Mouse (Mus musculus) embryonic facial prominence, embryonic 15.5 days (tissue): ENCODE measurements around the gene Spaca3. TPM values are rescaled to one million over a fixed set of nuclear protein-coding genes. Genes with fewer than 3 reads are reported as not detected.

Experiments
- ATAC-seq: fragments of 200-750 bp; cut with Nextera tagmentation; 2 replicates; pipeline ENCODE4 v1.8.0; 2017; ENCODE audit warnings: low read depth, moderate TSS enrichment; ENCODE audit not compliant: insufficient number of reproducible peaks, low FRiP score, low TSS enrichment
- H3K27ac ChIP-seq: fragments of 300-500 bp; sonication (generic); replicated peaks from 2 replicates; pipeline ENCODE4 v1.5.1; 2015; ENCODE audit warnings: mild to moderate bottlenecking, inconsistent platforms
- H3K27me3 ChIP-seq: fragments of 300-500 bp; sonication (generic); 2 replicates; pipeline ENCODE4 v1.6.1; 2015; ENCODE audit warnings: inconsistent platforms
- H3K36me3 ChIP-seq: fragments of 300-500 bp; sonication (generic); 2 replicates; pipeline ENCODE4 v1.6.1; 2015; ENCODE audit warnings: mild to moderate bottlenecking, inconsistent platforms
- H3K4me1 ChIP-seq: fragments of 300-500 bp; sonication (generic); 2 replicates; pipeline ENCODE4 v1.6.1; 2015; ENCODE audit warnings: inconsistent platforms
- H3K4me2 ChIP-seq: fragments of 300-500 bp; sonication (generic); replicated peaks from 2 replicates; pipeline ENCODE4 v1.6.1; 2015; ENCODE audit warnings: mild to moderate bottlenecking, inconsistent platforms
- H3K4me3 ChIP-seq: fragments of 300-500 bp; sonication (generic); replicated peaks from 2 replicates; pipeline ENCODE4 v1.5.1; 2015; ENCODE audit warnings: mild to moderate bottlenecking, inconsistent platforms
- H3K9ac ChIP-seq: fragments of 300-500 bp; sonication (generic); 2 replicates; pipeline ENCODE4 v1.6.1; 2015; ENCODE audit warnings: inconsistent platforms
- H3K9me3 ChIP-seq: fragments of 300-500 bp; sonication (generic); replicated peaks from 2 replicates; pipeline ENCODE4 v1.6.1; 2016; ENCODE audit warnings: inconsistent platforms
- WGBS: fragments of 180-500 bp; shearing (Covaris S2); methylation state at CpG from one replicate; pipeline ENCODE4 v1.1.7; 2015; 5-methylcytosine and 5-hydroxymethylcytosine counted together
- polyA plus RNA-seq: library from polyadenylated mRNA; unstranded; fragments of >200 nt; fragmentation: Nextera tagmentation; extraction: Ambion mirVana; gene quantifications from 2 replicates; pipeline ENCODE4 v1.2.1, GENCODE M21; 2015

Gene Spaca3
- polyA plus RNA-seq, 1 experiment from 2014 or later: not detected

GRCm38 (mm10) chr11:80872509-80873474 is 14.6 kb downstream of the Spaca3 start:
- Histone ChIP-seq H3K36me3 (no peaks in the 10 kb centered on the region), H3K4me1 (peaks cover 8% of the 10 kb centered on the region; the same call in 1 of the 2 replicates), H3K9me3 (no peaks in the 10 kb centered on the region), H3K4me2 (no peak overlapping the region), H3K4me3 (no peak overlapping the region), H3K9ac (no peak overlapping the region), H3K27ac (no peak overlapping the region), H3K27me3 (no peaks in the 10 kb centered on the region)
- WGBS: 58% methylated on average over 17 of the region's 17 CpGs
- ATAC-seq: no peak

GRCm38 (mm10) chr11:80877131-80877651 is 19.0 kb downstream of the Spaca3 start:
- Histone ChIP-seq H3K4me1 (peaks cover 8% of the 10 kb centered on the region; the same call in 1 of the 2 replicates), H3K9ac (no peak overlapping the region), H3K9me3 (no peaks in the 10 kb centered on the region), H3K4me3 (no peak overlapping the region), H3K36me3 (no peaks in the 10 kb centered on the region), H3K27me3 (no peaks in the 10 kb centered on the region), H3K4me2 (no peak overlapping the region), H3K27ac (peak overlapping the region; percentile 40; the same call in 1 of the 2 replicates)
- ATAC-seq: no peak
- 41% methylated on average over 11 of the region's 11 CpGs for WGBS

- Histone ChIP-seq H3K27ac (no peak overlapping the region), H3K36me3 (no peaks in the 10 kb centered on the region), H3K9ac (no peak overlapping the region), H3K27me3 (no peaks in the 10 kb centered on the region), H3K9me3 (no peaks in the 10 kb centered on the region), H3K4me1 (peaks cover 8% of the 10 kb centered on the region; the same call in 1 of the 2 replicates), H3K4me3 (no peak overlapping the region), H3K4me2 (no peak overlapping the region)
- WGBS: 83% methylated on average over 2 of the region's 2 CpGs
- ATAC-seq: no peak
Observed at GRCm38 (mm10) chr11:80878026-80878425, 19.9 kb downstream of the Spaca3 start.

GRCm38 (mm10) chr11:80882229-80882810 is 24.2 kb downstream of the Spaca3 start:
- H3K27ac ChIP-seq: no peak overlapping the region
- no peak overlapping the region for H3K9ac ChIP-seq
- 80% methylated on average over 7 of the region's 7 CpGs for WGBS
- no peaks in the 10 kb centered on the region for H3K27me3 ChIP-seq
- H3K4me1 ChIP-seq: 0 out of 2 replicates have a peak, but pooled peaks cover 3% of the 10 kb centered on the region
- H3K4me3 ChIP-seq: no peak overlapping the region
- ATAC-seq: no peak
- no peaks in the 10 kb centered on the region for H3K9me3 ChIP-seq
- H3K36me3 ChIP-seq: no peaks in the 10 kb centered on the region
- no peak overlapping the region for H3K4me2 ChIP-seq

GRCm38 (mm10) chr11:80884521-80885231 is 26.5 kb downstream of the Spaca3 start:
- Histone ChIP-seq H3K4me1 (no peaks in the 10 kb centered on the region), H3K27me3 (peaks cover 1% of the 10 kb centered on the region; the same call in 1 of the 2 replicates), H3K36me3 (no peaks in the 10 kb centered on the region), H3K4me3 (no peak overlapping the region), H3K9ac (no peak overlapping the region), H3K27ac (no peak overlapping the region), H3K9me3 (no peaks in the 10 kb centered on the region), H3K4me2 (no peak overlapping the region)
- 68% methylated on average over 6 of the region's 6 CpGs for WGBS
- no peak for ATAC-seq

GRCm38 (mm10) chr11:80886365-80886764 is 28.2 kb downstream of the Spaca3 start:
- H3K9ac ChIP-seq: no peak overlapping the region
- no peak overlapping the region for H3K4me3 ChIP-seq
- no peaks in the 10 kb centered on the region for H3K36me3 ChIP-seq
- 68% methylated on average over 7 of the region's 7 CpGs for WGBS
- ATAC-seq: no peak
- no peaks in the 10 kb centered on the region for H3K4me1 ChIP-seq
- H3K27me3 ChIP-seq: peaks cover 6% of the 10 kb centered on the region; the same call in 1 of the 2 replicates
- H3K4me2 ChIP-seq: no peak overlapping the region
- H3K9me3 ChIP-seq: no peaks in the 10 kb centered on the region
- no peak overlapping the region for H3K27ac ChIP-seq

- no peak overlapping the region for H3K27ac ChIP-seq
- ATAC-seq: no peak
- 47% methylated on average over 3 of the region's 3 CpGs for WGBS
- H3K4me2 ChIP-seq: no peak overlapping the region
- no peak overlapping the region for H3K9ac ChIP-seq
- H3K4me3 ChIP-seq: no peak overlapping the region
- no peaks in the 10 kb centered on the region for H3K4me1 ChIP-seq
- H3K9me3 ChIP-seq: no peaks in the 10 kb centered on the region
- H3K36me3 ChIP-seq: no peaks in the 10 kb centered on the region
- H3K27me3 ChIP-seq: peaks cover 6% of the 10 kb centered on the region; the same call in 1 of the 2 replicates
Observed at GRCm38 (mm10) chr11:80887021-80887420, 28.9 kb downstream of the Spaca3 start.

GRCm38 (mm10) chr11:80889336-80890063 is 31.3 kb downstream of the Spaca3 start:
- ATAC-seq: no peak
- H3K27me3 ChIP-seq: peaks cover 6% of the 10 kb centered on the region; the same call in 1 of the 2 replicates
- no peak overlapping the region for H3K4me3 ChIP-seq
- no peaks in the 10 kb centered on the region for H3K4me1 ChIP-seq
- WGBS: 7% methylated on average over 7 of the region's 7 CpGs
- H3K36me3 ChIP-seq: no peaks in the 10 kb centered on the region
- no peak overlapping the region for H3K27ac ChIP-seq
- H3K9me3 ChIP-seq: no peaks in the 10 kb centered on the region
- H3K4me2 ChIP-seq: no peak overlapping the region
- H3K9ac ChIP-seq: no peak overlapping the region

GRCm38 (mm10) chr11:80895853-80896252 is 37.7 kb downstream of the Spaca3 start:
- Histone ChIP-seq H3K4me2 (no peak overlapping the region), H3K27me3 (no peaks in the 10 kb centered on the region), H3K36me3 (no peaks in the 10 kb centered on the region), H3K9me3 (no peaks in the 10 kb centered on the region), H3K4me1 (no peaks in the 10 kb centered on the region), H3K9ac (no peak overlapping the region), H3K4me3 (no peak overlapping the region), H3K27ac (no peak overlapping the region)
- no peak for ATAC-seq
- 84% methylated on average over 3 of the region's 3 CpGs for WGBS

GRCm38 (mm10) chr11:80900555-80900954 is 42.4 kb downstream of the Spaca3 start:
- no peaks in the 10 kb centered on the region for H3K4me1 ChIP-seq
- H3K4me3 ChIP-seq: no peak overlapping the region
- no peak overlapping the region for H3K27ac ChIP-seq
- no peak overlapping the region for H3K9ac ChIP-seq
- no peaks in the 10 kb centered on the region for H3K9me3 ChIP-seq
- 78% methylated on average over 4 of the region's 4 CpGs for WGBS
- ATAC-seq: no peak
- no peaks in the 10 kb centered on the region for H3K36me3 ChIP-seq
- H3K4me2 ChIP-seq: no peak overlapping the region
- no peaks in the 10 kb centered on the region for H3K27me3 ChIP-seq
